Mouse (Mus musculus): ENCODE data around the gene Olfr12.

Olfr12 gene

GRCm38 (mm10) chr1:92617488-92617887, at the start of gene Olfr12:
Gene Olfr12, plus strand, starts transcription at chr1:92617788.
- DNase-seq (ENCODE audit: low read depth) = no peak

GRCm38 (mm10) chr1:92571022-92571421, 46.6 kb upstream of the Olfr12 start, which contains the start of gene Olfr1413:
Gene Olfr1413, plus strand, starts transcription at chr1:92571322.
- DNase-seq (ENCODE audit: low read depth) = no peak

- no peak for DNase-seq (ENCODE audit: low read depth)
Measured at GRCm38 (mm10) chr1:92585479-92585878, 32.1 kb upstream of the Olfr12 start, which contains the start of gene Olfr1412. Gene Olfr1412, plus strand, starts transcription at chr1:92585779.

- DNase-seq (ENCODE audit: low read depth) = no peak
Measured at GRCm38 (mm10) chr1:92594111-92594510, 23.5 kb upstream of the Olfr12 start, which contains the start of gene Olfr1411. Gene Olfr1411, plus strand, starts transcription at chr1:92594411.

GRCm38 (mm10) chr1:92596019-92596418, 21.6 kb upstream of the Olfr12 start:
- DNase-seq (ENCODE audit: low read depth) = no peak

GRCm38 (mm10) chr1:92605482-92605881, 12.1 kb upstream of the Olfr12 start, which contains the start of gene Olfr1410:
Gene Olfr1410, plus strand, starts transcription at chr1:92605782.
- no peak for DNase-seq (ENCODE audit: low read depth)

- no peak for DNase-seq (ENCODE audit: low read depth)
Measured at GRCm38 (mm10) chr1:92607711-92608110, 9.9 kb upstream of the Olfr12 start.

GRCm38 (mm10) chr1:92611008-92611407, 6.6 kb upstream of the Olfr12 start:
- DNase-seq (ENCODE audit: low read depth) = peak; percentile 51

- DNase-seq (ENCODE audit: low read depth) = no peak
Measured at GRCm38 (mm10) chr1:92613175-92613574, 4.4 kb upstream of the Olfr12 start.

GRCm38 (mm10) chr1:92614516-92614915, 3.1 kb upstream of the Olfr12 start:
- peak; percentile 56 for DNase-seq (ENCODE audit: low read depth)

GRCm38 (mm10) chr1:92616046-92616445, 1.5 kb upstream of the Olfr12 start:
- peak; percentile 16 for DNase-seq (ENCODE audit: low read depth)

- DNase-seq (ENCODE audit: low read depth) = no peak
Measured at GRCm38 (mm10) chr1:92618360-92618759, 772 bp downstream of the Olfr12 start.

GRCm38 (mm10) chr1:92628227-92628626, 10.6 kb downstream of the Olfr12 start:
- DNase-seq (ENCODE audit: low read depth) = peak; percentile 13

GRCm38 (mm10) chr1:92632196-92632595, 14.6 kb downstream of the Olfr12 start:
- no peak for DNase-seq (ENCODE audit: low read depth)

GRCm38 (mm10) chr1:92632948-92633347, 15.4 kb downstream of the Olfr12 start:
- DNase-seq (ENCODE audit: low read depth) = peak; percentile 66

GRCm38 (mm10) chr1:92633726-92634125, 16.1 kb downstream of the Olfr12 start:
- peak; percentile 20 for DNase-seq (ENCODE audit: low read depth)

GRCm38 (mm10) chr1:92634569-92634968, 17.0 kb downstream of the Olfr12 start:
- DNase-seq (ENCODE audit: low read depth) = no peak

- no peak for DNase-seq (ENCODE audit: low read depth)
Measured at GRCm38 (mm10) chr1:92634976-92635599, 17.5 kb downstream of the Olfr12 start.

GRCm38 (mm10) chr1:92636015-92636414, 18.4 kb downstream of the Olfr12 start:
- DNase-seq (ENCODE audit: low read depth) = no peak

- DNase-seq (ENCODE audit: low read depth) = no peak
Measured at GRCm38 (mm10) chr1:92636676-92637075, 19.1 kb downstream of the Olfr12 start.

- no peak for DNase-seq (ENCODE audit: low read depth)
Measured at GRCm38 (mm10) chr1:92637501-92638172, 20.0 kb downstream of the Olfr12 start.

- no peak for DNase-seq (ENCODE audit: low read depth)
Measured at GRCm38 (mm10) chr1:92638181-92638580, 20.6 kb downstream of the Olfr12 start.

GRCm38 (mm10) chr1:92638736-92639135, 21.1 kb downstream of the Olfr12 start:
- DNase-seq (ENCODE audit: low read depth) = no peak
